Mouse (Mus musculus) brain, embryonic 18.5 days (tissue): ENCODE results near the gene Ptpn18.
"Not testable (repeated sequence)": the region's sequence is repeated elsewhere in the genome, so short reads cannot be mapped to it uniquely, and the experiment has no call there.

ENCODE experiments used
- DNase-seq: peaks from one replicate; pipeline ENCODE4 v3.0.0-alpha.2; 2012; ENCODE audit warnings: low read depth, low spot score

The Ptpn18 gene

GRCm38 (mm10) chr1:34459284-34460060, at the start of gene Ptpn18:
TSS of gene Ptpn18 (plus strand) at chr1:34459762.
- DNase-seq = peak; percentile 57

GRCm38 (mm10) chr1:34428466-34428865, 31.1 kb upstream of the Ptpn18 start:
- no peak for DNase-seq

GRCm38 (mm10) chr1:34429281-34429680, 30.3 kb upstream of the Ptpn18 start:
- no peak for DNase-seq

- no peak for DNase-seq
These were observed 28.6 kb upstream of the Ptpn18 start for GRCm38 (mm10) chr1:34430981-34431380.

- no peak for DNase-seq
These were observed 28.1 kb upstream of the Ptpn18 start for GRCm38 (mm10) chr1:34431431-34431830.

GRCm38 (mm10) chr1:34432411-34432775, 27.2 kb upstream of the Ptpn18 start:
- DNase-seq = peak; percentile 2

- peak; percentile 16 for DNase-seq
These were observed 26.6 kb upstream of the Ptpn18 start for GRCm38 (mm10) chr1:34432776-34433481.

GRCm38 (mm10) chr1:34433891-34434521, 25.6 kb upstream of the Ptpn18 start:
- DNase-seq = peak; percentile 3

GRCm38 (mm10) chr1:34434660-34435160, 24.9 kb upstream of the Ptpn18 start:
- DNase-seq = peak; percentile 83

GRCm38 (mm10) chr1:34435371-34436120, 24.0 kb upstream of the Ptpn18 start:
- no peak for DNase-seq

- no peak for DNase-seq
These were observed 23.2 kb upstream of the Ptpn18 start for GRCm38 (mm10) chr1:34436374-34436773.

- DNase-seq = not testable (repeated sequence)
These were observed 22.2 kb upstream of the Ptpn18 start for GRCm38 (mm10) chr1:34437366-34437765.

GRCm38 (mm10) chr1:34438381-34439051, 21.0 kb upstream of the Ptpn18 start:
- no peak for DNase-seq

- peak; percentile 99 for DNase-seq
These were observed 20.2 kb upstream of the Ptpn18 start, which contains the start of the genes Ccdc115 and Imp4 for GRCm38 (mm10) chr1:34439215-34439960. TSS of gene Ccdc115 (minus strand) at chr1:34439672. TSS of gene Imp4 (plus strand) at chr1:34439851.

GRCm38 (mm10) chr1:34439961-34440630, 19.5 kb upstream of the Ptpn18 start:
- no peak for DNase-seq

- DNase-seq = no peak
These were observed 16.4 kb upstream of the Ptpn18 start for GRCm38 (mm10) chr1:34443124-34443523.

GRCm38 (mm10) chr1:34458431-34458830, 1.1 kb upstream of the Ptpn18 start:
- DNase-seq = no peak

GRCm38 (mm10) chr1:34460061-34460441, 489 bp downstream of the Ptpn18 start:
- no peak for DNase-seq

GRCm38 (mm10) chr1:34462766-34463165, 3.2 kb downstream of the Ptpn18 start:
- no peak for DNase-seq
